Mouse (Mus musculus) right cerebral cortex, postnatal 36 days (tissue): ENCODE measurements around the gene Igf2r.

Experiments
- DNase-seq, 2 experiments: peaks; one replicate each; pipeline ENCODE4 v3.0.0; 2022; ENCODE audit warnings: low spot score in 2 of 2, mixed read lengths in 1 of 2

The Igf2r gene

GRCm38 (mm10) chr17:12721118-12721886 lies 48.2 kb downstream of the Igf2r start:
- DNase-seq, result no peak

DNA sequence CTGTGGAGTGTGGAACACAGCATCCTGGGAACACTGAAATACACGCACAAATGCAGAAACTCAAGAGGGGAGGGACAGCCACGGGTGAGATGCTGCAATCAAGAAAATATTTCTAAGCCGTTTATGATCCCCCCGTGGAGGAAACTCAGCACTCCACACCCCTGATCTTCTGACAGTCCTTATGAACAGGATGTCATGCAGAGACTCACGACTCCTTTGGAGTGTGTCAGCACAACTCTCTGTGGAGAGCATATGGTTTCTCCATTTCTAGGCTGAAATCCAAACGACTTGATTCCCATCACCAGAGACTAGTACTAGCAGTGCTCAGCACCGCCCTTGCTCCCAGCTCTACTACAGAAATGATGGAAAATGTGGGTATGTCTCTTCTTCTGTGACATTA lies 51.2 kb downstream of the Igf2r start:
- no peak for DNase-seq

DNA sequence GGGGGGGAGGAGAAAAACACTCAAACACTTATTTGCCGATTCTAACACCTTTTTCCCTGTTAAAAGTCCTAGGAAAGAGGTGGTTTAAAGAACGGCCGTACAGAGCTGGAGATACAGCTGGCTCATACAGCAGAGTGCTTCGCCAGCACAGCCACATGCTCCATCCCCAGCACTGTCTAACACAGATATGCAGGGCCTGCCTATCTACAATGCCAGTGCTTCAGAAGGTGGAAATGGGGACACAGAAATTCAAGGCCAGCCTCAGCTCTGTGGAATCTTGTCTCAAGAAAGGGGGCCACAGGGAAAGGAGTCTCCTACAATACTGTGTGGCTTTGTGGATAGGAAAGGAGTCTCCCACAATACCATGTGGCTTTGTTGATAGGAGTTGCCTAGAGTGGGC lies 52.0 kb downstream of the Igf2r start:
- DNase-seq, result no peak

GRCm38 (mm10) chr17:12715032-12715431 lies 54.4 kb downstream of the Igf2r start:
- DNase-seq, result no peak

DNA sequence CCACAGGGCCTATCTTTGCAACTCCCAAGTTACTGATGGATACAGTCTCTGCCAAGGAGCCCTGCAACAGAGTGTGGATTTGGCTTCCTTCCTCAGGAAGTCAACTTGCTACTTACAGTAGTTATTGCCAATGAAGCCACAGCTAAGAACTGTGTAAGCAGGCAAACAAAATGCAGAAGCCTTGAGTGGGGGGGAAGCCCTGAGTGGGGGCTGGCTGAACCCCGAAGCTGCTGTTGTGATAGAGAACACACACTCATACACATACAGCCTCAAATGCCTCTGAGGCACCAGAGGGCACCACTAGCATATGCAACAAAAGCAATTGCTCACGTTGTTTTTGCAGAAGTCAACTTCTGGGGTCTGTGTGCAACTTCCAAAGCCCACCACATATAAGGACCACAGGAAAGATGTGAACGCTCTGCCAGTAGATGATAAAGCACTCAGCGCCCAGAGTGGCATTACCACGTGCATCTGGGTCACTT lies 55.3 kb downstream of the Igf2r start:
- DNase-seq, result no peak

- DNase-seq, result no peak
Observed at GRCm38 (mm10) chr17:12712993-12713392, 56.5 kb downstream of the Igf2r start.

DNA sequence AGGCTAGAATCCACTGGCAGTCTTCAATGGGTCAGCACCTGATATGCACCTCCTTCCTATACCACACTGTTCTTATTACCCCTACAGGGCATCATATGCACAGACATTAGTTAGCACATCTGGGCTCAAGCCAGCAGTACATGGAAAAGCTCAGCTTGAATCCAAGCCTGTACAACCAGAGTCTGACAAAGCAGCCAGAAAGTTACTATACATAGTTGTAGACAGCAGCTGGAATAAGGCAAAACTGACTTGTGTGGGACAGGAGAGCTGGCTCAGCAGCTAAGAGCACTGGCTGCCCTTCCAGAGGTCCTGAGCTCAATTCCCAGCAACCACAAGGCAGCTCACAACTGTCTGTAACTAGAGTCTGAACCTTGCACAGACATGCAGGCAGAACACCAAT lies 57.3 kb downstream of the Igf2r start:
- no peak for DNase-seq

DNA sequence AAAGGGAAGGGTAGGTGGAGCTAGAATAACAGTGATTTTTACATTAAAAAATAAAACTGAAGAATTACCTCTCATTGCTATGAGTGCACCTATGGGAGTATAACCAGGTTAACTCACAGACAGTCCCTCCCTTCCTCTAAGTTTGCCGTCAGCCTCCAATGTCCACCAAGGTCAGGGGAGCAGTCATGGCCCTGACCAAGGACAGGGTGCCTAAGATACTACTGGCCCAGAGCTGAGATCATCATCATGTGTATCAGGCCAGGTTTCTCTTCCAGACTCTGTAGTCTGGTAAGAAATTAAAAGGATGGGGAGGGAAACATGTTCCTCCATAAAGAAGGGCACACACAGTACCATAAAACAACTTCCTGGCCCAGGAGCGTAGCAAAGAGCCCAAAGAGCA lies 58.5 kb downstream of the Igf2r start:
- DNase-seq, result no peak

GRCm38 (mm10) chr17:12710050-12710780 lies 59.2 kb downstream of the Igf2r start:
- DNase-seq, result peak; percentile 26 to 60

DNA sequence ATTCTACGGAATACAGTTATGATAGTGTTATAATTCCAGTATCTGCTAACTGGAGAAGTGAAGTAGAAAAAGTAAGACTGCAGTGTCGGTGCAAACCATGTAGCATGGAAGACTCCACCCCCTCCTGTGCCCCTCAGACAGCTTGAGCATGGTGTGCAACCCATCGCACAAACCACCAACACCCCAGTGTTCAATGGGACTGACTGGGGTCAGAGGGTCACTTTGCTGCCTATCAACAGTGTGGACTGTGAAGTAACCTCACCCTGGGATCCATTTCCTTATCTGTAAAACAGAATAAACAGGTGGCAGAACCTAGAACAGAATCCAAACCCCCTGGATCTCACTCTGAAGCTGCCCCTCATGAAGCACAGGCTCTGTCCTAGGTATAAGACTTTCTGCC lies 61.1 kb downstream of the Igf2r start:
- DNase-seq, result no peak

GRCm38 (mm10) chr17:12706590-12707049 lies 62.8 kb downstream of the Igf2r start:
- DNase-seq, result no peak

- no peak for DNase-seq
Observed at GRCm38 (mm10) chr17:12702901-12703300, 66.6 kb downstream of the Igf2r start.

DNA sequence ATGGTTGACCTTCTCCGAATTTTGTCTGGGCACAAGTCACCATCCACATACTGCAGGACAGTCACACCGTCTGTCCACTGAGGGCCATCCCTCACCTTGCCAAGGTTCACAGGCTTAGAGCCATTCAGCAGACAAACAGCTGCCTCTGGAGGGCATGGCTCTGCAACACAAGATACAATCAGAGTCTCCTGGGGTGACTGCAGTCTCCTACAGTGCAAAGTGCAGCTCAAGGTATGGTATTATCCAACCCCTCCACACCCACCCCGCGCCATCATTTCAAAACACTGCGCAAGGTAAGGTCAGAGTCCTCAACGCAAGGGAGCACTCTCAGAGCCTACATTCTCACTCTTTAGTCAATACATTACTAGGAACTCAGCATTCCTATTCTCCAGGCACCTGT lies 69.1 kb downstream of the Igf2r start:
- DNase-seq, result no peak

DNA sequence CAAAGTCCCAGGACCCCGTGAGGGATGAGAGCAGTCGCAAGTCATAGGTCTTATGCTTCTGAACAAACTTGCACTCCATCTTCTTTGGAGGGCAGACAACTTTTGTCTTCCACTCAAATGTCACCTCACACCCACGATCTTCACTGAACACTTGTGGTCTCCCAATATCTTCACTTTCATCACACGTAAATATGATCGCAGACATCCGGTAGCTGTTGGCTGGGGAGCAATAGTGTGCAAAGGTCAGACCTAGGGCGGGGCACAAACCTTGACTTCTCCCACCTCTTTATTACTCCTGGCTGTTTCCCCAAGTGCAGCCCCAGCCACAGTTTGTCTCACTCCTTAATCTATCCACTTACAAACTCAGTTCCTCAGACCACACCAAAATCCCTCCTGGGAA lies 77.6 kb downstream of the Igf2r start:
- DNase-seq, result no peak

DNA sequence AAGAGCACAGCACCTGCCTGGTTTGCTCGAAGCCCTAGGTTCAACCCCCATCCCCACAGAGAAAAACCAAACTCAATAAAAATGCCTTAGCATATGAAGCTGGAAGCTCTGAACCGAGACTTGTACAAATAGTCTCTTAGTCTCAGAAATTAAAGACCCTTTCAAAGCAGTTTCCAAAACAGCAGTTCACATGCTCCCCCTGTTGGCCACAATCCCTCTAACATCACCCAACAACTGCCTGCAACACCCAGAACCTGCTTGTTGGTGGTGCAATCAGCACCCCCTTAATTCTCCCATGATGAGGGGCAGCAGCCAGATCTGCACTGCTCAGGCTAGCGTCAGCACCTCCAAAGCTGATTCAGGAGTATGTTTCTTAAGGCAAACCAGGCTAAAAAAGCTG lies 79.9 kb downstream of the Igf2r start:
- no peak for DNase-seq

DNA sequence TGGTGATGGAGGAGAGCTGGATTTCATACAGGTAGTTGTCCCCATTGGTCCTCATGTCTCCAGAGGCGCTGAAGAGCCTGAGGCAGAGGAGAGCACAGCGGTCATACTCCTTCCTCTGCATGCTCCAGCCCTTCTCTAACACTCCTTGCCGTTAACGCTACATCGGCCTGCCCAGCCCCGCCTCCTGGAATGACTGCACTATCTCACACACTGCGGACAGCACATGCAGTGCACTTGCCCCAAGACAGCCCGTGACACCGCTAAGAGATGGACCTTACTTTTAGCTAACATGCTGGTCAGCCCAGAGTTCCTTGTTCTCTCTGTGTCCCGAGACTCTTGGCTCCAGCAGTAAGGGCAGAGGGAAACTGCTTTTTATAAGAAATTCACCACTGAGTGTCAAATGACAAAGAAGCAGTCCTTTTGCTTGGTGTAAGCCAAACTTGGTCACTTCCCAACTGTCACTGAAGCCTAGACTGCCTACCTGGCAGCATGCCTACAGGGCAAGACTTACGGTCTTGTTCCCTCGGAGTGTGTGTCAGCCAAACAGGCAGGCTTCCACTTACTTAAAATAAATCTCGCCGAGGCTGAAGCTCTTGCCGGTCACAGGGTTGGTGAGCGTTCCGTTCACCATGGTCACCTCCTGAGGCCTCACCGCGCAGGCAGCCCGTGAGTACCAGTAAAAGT lies 80.9 kb downstream of the Igf2r start:
- DNase-seq, result peak in 1 of 2 experiments; percentile 20

- DNase-seq, result peak in 1 of 2 experiments; percentile 25
Observed at GRCm38 (mm10) chr17:12684928-12685624, 84.4 kb downstream of the Igf2r start.

GRCm38 (mm10) chr17:12684412-12684811 lies 85.1 kb downstream of the Igf2r start:
- DNase-seq, result no peak

- no peak for DNase-seq
Observed at GRCm38 (mm10) chr17:12683582-12683981, 85.9 kb downstream of the Igf2r start.

- DNase-seq, result no peak
Observed at GRCm38 (mm10) chr17:12678261-12678660, 91.2 kb downstream of the Igf2r start.

- DNase-seq, result no peak
Observed at GRCm38 (mm10) chr17:12677139-12677538, 92.3 kb downstream of the Igf2r start.

GRCm38 (mm10) chr17:12675646-12676045 lies 93.8 kb downstream of the Igf2r start, which contains the start of gene Slc22a1:
TSS of gene Slc22a1 (minus strand) at chr17:12675829.
- DNase-seq, result no peak
